Mouse (Mus musculus): ENCODE measurements around the gene Wwp2.

The Wwp2 gene

DNA sequence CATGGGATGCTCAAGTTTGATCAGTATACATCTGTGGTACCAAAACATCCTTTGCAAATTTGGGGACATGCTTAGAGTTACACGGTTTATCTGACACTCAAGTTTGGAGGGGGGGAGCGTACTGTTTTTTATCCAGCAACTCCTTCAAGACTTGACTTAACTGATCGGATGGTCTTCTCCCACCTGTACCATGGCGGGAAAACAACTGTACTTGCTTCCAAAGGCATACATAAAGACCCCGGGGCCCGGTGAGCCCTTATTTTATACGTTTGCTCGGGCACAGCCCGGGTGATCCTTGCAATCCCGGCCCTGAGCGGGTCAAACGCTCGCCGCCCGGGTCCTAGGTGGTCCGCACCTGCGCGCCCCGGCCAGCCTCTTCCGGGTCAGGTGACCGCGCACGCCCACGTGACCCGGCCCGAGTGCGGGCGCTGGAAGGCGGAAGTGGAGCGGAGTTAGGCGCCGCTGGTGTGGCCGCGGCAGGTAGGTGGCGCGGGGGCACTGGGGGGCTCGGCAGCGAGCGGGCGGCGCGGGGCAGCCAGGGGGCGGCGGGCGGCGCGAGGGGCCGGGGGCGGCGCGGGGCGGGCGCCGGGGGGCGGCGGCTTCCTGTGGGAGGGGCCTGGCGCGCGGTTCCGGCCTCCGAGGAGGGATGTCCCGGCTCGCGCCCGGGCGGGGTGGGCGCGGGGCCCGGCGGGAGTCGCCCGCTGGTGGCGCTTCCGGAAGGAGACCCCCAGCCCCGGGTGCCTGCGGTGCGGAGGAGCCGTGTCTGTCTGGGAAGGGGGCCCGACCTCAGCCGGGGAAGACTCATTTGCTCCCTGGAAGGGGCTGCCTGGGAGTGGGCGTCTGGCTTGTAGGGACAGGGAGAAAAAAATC, at the start of gene Wwp2:
TSS of gene Wwp2 (plus strand) at position 404 of the 870 bp plus-strand sequence.
- peak; percentile 91 for DNase-seq

- peak; percentile 10 for DNase-seq
Observed at GRCm38 (mm10) chr8:107386642-107387041, 49.5 kb upstream of the Wwp2 start.

GRCm38 (mm10) chr8:107387861-107388260, 48.3 kb upstream of the Wwp2 start:
- DNase-seq, result peak; percentile 23

- DNase-seq, result no peak
Observed at GRCm38 (mm10) chr8:107389557-107389956, 46.6 kb upstream of the Wwp2 start.

DNA sequence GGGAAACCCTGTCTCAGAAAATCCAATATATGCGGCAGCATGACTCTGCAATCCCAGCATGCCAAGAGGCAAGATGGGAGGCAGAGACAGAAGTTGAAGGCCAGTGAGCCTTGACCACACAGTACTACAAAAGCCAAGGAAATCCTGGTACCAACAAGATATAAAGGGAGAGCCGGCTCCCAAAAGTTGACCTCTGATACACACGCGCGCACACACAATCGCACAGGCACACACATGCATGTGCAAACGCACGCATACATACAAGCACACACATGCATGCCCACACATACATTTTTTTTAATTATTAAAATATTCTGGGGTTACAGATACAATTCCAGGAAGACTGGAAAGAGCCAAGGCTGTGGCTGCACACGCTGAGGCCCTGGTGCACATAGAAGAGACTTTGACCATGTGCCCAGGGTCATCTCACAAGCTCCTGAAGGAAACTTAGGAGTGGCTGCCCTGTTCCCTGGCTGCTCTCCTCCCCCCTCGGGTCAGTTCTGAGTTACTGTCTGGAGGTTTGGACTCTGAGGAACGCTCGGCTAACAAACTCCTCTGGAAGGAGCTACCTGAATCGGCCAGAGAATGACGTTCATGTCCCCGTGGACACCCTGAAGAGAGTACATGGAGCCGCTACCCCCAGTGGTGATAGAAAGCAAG, 45.6 kb upstream of the Wwp2 start:
- no peak for DNase-seq

GRCm38 (mm10) chr8:107391136-107391516, 45.0 kb upstream of the Wwp2 start:
- no peak for DNase-seq

- DNase-seq, result no peak
Observed at GRCm38 (mm10) chr8:107395397-107395796, 40.8 kb upstream of the Wwp2 start.

DNA sequence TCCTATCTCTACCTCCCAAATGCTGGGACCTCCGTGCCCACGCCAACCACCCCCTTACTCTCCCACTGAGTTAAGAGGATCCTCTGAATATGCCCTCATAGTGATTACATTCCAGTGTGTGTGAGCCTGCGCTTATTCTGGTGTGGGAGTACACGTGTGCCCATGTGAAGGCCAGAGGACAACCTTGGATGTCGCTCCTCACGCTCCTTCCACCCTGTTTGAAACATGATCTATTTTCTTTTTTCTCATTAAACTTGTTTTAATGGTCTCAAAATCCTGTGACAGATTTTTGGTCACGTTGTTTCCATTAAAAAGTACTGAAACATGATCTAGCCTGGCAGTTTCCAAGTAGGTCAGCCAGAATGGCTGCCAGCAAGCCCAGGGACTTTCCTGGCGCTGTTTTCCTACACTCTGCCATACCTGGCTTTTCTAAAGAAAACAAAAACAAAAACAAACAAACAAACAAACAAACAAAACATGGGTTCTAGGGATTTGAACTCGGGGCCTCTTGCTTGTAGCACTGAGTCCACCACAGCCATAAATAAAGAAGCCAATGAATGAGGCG, 40.0 kb upstream of the Wwp2 start:
- no peak for DNase-seq

GRCm38 (mm10) chr8:107397665-107398064, 38.5 kb upstream of the Wwp2 start:
- DNase-seq, result no peak

DNA sequence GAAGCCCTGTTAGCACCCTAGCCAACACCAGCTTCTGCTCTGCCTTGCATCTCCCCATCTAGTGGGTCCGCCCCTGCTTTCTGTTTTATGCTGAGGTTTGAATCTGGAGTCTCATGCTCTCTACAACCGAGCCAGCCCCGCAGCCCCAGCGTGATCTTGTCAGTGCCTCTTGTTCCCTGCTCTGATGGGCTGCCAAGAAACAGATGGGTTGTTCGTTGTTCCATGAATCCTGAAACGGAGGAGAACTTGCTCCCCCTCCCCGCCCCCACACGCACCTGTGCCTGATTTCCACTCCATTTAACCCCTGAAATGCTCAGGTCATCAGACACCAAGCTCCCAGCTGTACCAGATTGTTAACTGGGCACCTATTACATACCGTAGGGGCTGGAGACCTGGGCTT, 36.7 kb upstream of the Wwp2 start:
- no peak for DNase-seq

- no peak for DNase-seq
Observed at GRCm38 (mm10) chr8:107401866-107402265, 34.3 kb upstream of the Wwp2 start.

DNA sequence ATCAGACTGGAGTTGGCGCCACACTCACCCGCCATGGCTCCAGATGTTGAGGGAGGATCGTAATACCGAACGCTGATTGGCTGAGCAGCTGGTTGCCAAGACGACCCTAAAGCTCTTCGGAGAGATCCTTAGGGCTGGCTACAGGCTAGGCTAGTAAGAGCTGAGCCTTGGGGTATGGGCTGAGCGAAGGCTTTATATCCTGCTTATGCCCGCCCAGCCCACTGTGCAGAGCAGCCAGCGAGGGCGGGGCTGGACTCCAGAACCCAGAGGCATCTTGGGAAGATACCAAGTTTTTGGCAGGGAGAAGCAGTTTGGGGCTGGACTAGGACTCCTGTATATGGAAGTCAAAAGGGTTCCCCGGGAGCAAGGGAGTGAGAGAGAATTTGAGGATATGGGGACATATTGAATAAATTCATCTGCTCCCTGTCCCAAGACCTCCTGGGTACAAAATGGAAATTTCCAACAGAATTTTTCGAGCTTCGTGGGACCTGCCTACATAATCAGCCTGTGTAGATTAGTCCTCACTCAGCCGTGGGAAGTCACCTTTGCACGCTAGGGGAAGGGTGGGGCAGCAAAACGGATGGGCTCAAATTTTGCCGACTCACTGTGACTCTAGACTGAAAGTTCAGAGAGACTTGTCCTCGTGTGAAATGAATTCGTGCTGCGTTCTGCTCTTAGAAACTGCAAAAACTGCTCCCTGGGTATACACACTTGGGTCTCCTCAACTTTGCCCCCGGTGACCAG, 33.0 kb upstream of the Wwp2 start, which contains the start of gene Nqo1:
TSS of gene Nqo1 (minus strand) at position 169 of the 744 bp plus-strand sequence.
- peak; percentile 64 for DNase-seq

GRCm38 (mm10) chr8:107404057-107404456, 32.1 kb upstream of the Wwp2 start:
- no peak for DNase-seq

GRCm38 (mm10) chr8:107405935-107406334, 30.2 kb upstream of the Wwp2 start:
- DNase-seq, result no peak

DNA sequence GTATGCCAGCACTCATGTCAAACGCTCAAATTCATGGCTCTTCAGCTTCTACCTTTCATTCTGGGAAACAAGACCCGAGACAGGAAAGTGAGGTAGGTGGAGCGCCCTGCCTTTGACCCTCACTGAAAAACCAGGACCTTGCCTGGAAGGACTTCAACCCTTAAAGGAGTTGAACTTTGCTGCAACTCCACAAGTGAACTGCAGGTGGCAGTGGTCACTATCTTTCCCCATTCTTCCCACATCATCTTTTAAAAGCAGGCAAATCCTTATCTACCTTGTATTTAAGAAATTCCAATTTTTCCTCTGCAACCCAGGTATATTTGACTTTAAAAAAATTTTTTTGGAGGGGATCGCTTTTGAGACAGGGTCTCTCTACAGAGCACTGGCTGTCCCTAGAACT, 24.8 kb upstream of the Wwp2 start:
- no peak for DNase-seq

DNA sequence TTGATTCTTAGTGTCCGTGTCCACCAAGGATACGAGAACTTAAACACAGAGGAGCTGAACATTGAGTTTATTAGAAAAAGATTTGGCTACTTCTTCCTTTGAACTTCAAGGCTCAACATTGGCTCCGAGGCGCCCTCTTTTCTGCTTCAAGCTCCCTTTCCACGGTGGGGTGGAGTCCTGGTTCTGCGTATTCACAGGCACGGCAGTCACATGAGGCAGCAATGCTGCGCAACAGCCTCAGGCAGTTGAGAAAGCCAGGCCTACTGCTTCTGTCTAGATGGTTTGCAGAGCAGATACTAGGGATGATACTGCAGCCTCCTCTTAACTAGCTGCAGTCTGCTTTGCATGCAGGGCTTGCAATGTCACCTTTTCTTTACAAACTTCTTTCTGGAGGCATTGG, 23.6 kb upstream of the Wwp2 start:
- no peak for DNase-seq

DNA sequence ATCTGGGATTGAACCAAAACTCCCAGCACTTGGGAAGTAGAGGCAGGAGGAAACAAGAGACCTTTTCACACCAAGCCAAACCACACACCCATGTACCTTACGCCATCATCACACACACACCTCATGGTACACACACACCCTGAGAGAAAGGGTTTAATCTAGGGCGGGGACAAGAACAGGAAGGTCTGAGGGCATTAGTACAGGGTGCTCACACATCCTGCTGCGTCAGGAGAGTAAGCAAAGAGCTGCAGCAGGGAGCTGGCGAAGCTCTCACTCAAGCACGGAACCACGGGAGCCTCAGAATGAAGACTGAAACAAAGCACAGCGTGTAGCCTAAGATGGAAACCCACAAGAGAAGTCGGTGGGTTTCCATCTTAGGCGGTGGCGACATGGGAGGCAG, 22.3 kb upstream of the Wwp2 start:
- DNase-seq, result no peak

- DNase-seq, result no peak
Observed at GRCm38 (mm10) chr8:107417001-107417400, 19.2 kb upstream of the Wwp2 start.

- DNase-seq, result no peak
Observed at GRCm38 (mm10) chr8:107424176-107424575, 12.0 kb upstream of the Wwp2 start.

GRCm38 (mm10) chr8:107424597-107425229, 11.5 kb upstream of the Wwp2 start, which contains the start of gene Nob1:
Gene Nob1 (minus strand): TSS chr8:107425051.
- peak; percentile 98 for DNase-seq

DNA sequence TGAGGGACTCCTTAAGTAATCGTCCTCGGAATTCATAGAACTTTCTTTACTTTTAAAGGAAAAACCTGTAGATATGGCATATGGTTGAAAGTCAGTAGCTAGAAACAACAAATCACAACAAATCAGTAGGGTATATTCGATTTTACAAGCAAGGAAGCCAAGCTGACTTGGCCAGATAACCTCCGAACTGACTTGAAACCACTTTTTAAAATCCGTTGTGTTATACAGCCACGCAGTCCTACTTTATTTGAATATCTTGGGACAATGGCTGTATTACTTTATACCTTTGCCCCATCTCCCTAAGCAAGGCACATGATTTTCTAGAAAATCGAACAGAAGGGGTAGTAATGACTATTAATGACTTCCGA, 11.0 kb upstream of the Wwp2 start:
- no peak for DNase-seq

DNA sequence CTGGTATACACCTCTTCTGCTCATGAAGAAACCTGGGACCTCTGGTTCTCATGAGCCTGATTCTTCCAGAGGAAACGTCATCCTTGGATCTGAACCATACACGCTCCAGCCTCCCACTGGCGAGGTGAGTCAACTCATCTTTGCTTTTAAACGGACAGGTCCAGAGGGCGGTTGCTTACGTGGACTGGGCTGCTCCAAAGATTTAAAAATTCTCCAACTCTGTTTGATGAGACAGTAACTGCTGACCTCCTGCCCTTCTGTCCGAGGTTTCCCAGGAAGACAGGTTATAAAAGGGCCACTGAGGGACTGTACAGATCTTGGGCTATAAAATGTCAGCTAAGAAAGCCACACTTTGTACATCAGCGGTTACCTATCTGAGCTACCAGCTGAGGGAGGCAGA, 5.3 kb upstream of the Wwp2 start:
- no peak for DNase-seq

All from thymus, postnatal 14 days (tissue).